Mouse (Mus musculus): ENCODE measurements around the gene Ccdc62.

GRCm38 (mm10) chr5:123997211-123997751 is 66.8 kb downstream of the Ccdc62 start:
- TF ChIP-seq CTCF (IDR thresholded peaks at IDR 0.05; ENCODE audit: low read depth, low read length) (no peak), POLR2A (IDR thresholded peaks at IDR 0.05; ENCODE audit: borderline replicate concordance, low read depth, low read length) (no peak)
